Mouse (Mus musculus): Measurements from ENCODE around the gene Stk39. TPM values are rescaled to one million over a fixed set of nuclear protein-coding genes. Genes with fewer than 3 reads are reported as not detected.

The Stk39 gene
- polyA plus RNA-seq, 1 experiment from 2014 or later = 18.3 TPM

GRCm38 (mm10) chr2:68434576-68434975 lies 37.5 kb downstream of the Stk39 start:
- Histone ChIP-seq H3K4me2 (ENCODE audit: low read length) (no peak overlapping the region), H3K27ac (ENCODE audit: low read depth) (no peak overlapping the region), H3K27me3 (replicated peaks; ENCODE audit: control insufficient read depth, insufficient read depth, low read length) (no peaks in the 10 kb centered on the region), H3K4me1 (replicated peaks; ENCODE audit: control insufficient read depth, insufficient read depth, low read length) (peaks cover 9% of the 10 kb centered on the region), H3K9me3 (ENCODE audit: control insufficient read depth, low read length) (no peaks in the 10 kb centered on the region), H3K36me3 (ENCODE audit: control insufficient read depth, insufficient read depth, low read length) (no peaks in the 10 kb centered on the region), H3K9ac (ENCODE audit: low read length) (no peak overlapping the region), H3K4me3 (ENCODE audit: low read depth, low read length) (no peak overlapping the region)
- WGBS = 62% methylated on average over 5 of the region's 5 CpGs
- DNase-seq (ENCODE audit: low spot score) = no peak
- no peak for ATAC-seq (replicated peaks; ENCODE audit: low FRiP score, low TSS enrichment, low read depth)

- 76% methylated on average over 9 of the region's 9 CpGs for whole genome bisulfite sequencing
- no peak overlapping the region for H3K27ac ChIP-seq (ENCODE audit: low read depth)
- H3K9me3 ChIP-seq (ENCODE audit: control insufficient read depth, low read length) = no peaks in the 10 kb centered on the region
- DNase-seq (ENCODE audit: low spot score) = no peak
- H3K9ac ChIP-seq (ENCODE audit: low read length) = no peak overlapping the region
- H3K27me3 ChIP-seq (replicated peaks; ENCODE audit: control insufficient read depth, insufficient read depth, low read length) = no peaks in the 10 kb centered on the region
- no peak overlapping the region for H3K4me2 ChIP-seq (ENCODE audit: low read length)
- no peaks in the 10 kb centered on the region for H3K36me3 ChIP-seq (ENCODE audit: control insufficient read depth, insufficient read depth, low read length)
- peaks cover 14% of the 10 kb centered on the region for H3K4me1 ChIP-seq (replicated peaks; ENCODE audit: control insufficient read depth, insufficient read depth, low read length)
- no peak overlapping the region for H3K4me3 ChIP-seq (ENCODE audit: low read depth, low read length)
- no peak for ATAC-seq (replicated peaks; ENCODE audit: low FRiP score, low TSS enrichment, low read depth)
These were observed 38.2 kb downstream of the Stk39 start for GRCm38 (mm10) chr2:68433736-68434312.

DNA sequence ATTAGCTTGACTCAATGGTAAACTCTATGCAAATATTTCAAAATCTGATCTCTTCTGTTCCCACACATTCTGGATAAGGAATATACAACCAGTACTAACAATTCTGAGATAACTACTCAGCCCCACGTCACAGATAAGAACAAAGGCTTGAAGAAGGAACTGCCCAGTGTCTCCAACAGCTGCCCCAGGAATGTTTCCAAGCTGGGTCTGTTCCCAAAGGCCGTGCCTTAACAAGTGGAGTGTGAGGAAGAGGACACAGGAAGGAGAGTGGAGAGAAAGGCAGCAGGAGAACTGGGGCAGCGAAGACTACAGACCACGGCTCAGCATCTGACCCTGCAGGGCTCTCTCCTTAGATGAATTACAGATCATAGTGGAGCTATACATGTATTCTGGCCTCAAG lies 39.2 kb downstream of the Stk39 start:
- Histone ChIP-seq H3K9ac (ENCODE audit: low read length) (no peak overlapping the region), H3K4me1 (replicated peaks; ENCODE audit: control insufficient read depth, insufficient read depth, low read length) (peaks cover 21% of the 10 kb centered on the region), H3K4me3 (ENCODE audit: low read depth, low read length) (no peak overlapping the region), H3K9me3 (ENCODE audit: control insufficient read depth, low read length) (no peaks in the 10 kb centered on the region), H3K4me2 (ENCODE audit: low read length) (no peak overlapping the region), H3K27ac (ENCODE audit: low read depth) (no peak overlapping the region), H3K36me3 (ENCODE audit: control insufficient read depth, insufficient read depth, low read length) (no peaks in the 10 kb centered on the region), H3K27me3 (replicated peaks; ENCODE audit: control insufficient read depth, insufficient read depth, low read length) (no peaks in the 10 kb centered on the region)
- no peak for ATAC-seq (replicated peaks; ENCODE audit: low FRiP score, low TSS enrichment, low read depth)
- DNase-seq (ENCODE audit: low spot score) = no peak
- whole genome bisulfite sequencing = 61% methylated on average over 4 of the region's 4 CpGs

DNA sequence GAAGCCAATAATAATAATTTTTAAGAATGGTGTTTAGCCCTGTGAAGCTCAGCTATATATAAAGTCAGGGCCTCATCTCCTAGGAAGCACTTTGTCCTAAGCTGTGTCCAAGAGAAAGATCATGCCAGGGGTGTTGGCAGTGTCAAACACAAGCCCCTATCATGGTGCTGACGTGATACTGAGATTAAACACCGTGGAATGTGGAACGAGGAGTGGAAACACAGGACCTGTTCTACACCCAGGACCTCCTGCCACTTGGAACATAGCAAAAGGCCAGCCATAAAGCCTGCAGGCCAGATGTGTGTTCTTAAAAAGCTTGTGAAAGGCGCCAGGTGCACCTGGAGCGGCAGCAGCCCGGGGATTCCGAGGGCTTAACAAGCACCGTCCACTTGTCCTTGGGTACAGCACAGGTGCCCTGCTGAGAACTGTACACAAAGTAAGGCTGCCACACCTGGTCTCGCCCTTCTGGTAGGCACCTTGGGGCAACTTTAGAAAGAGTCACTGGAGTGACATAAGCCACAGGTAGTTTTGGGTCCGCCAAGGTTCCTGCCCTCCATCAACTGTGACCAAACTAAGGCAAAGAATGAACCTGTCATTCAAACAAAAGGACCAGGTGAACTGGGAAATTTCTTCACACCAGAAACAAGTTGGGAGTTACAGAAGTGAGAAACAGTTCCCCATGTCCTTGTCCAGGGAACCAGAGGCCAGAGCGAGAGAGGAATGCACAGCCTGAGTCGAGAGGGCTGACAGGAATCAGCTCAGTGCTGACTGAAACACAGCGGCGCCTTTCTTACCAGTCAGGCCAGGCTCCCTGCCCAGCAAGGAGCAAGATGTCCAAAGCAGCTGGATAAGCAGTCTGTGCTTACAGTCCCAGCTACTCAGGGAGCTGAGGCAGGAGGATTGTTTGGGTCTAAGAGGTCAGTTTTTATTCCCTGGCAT lies 40.8 kb downstream of the Stk39 start:
- H3K36me3 ChIP-seq (ENCODE audit: control insufficient read depth, insufficient read depth, low read length) = no peaks in the 10 kb centered on the region
- DNase-seq (ENCODE audit: low spot score) (no peak), ATAC-seq (replicated peaks; ENCODE audit: low FRiP score, low TSS enrichment, low read depth) (no peak)
- H3K27ac ChIP-seq (ENCODE audit: low read depth) = no peak overlapping the region
- H3K4me2 ChIP-seq (ENCODE audit: low read length) = no peak overlapping the region
- H3K9me3 ChIP-seq (ENCODE audit: control insufficient read depth, low read length) = no peaks in the 10 kb centered on the region
- H3K27me3 ChIP-seq (replicated peaks; ENCODE audit: control insufficient read depth, insufficient read depth, low read length) = no peaks in the 10 kb centered on the region
- H3K4me1 ChIP-seq (replicated peaks; ENCODE audit: control insufficient read depth, insufficient read depth, low read length) = peaks cover 19% of the 10 kb centered on the region
- H3K9ac ChIP-seq (ENCODE audit: low read length) = no peak overlapping the region
- WGBS = 82% methylated on average over 14 of the region's 14 CpGs
- no peak overlapping the region for H3K4me3 ChIP-seq (ENCODE audit: low read depth, low read length)

DNA sequence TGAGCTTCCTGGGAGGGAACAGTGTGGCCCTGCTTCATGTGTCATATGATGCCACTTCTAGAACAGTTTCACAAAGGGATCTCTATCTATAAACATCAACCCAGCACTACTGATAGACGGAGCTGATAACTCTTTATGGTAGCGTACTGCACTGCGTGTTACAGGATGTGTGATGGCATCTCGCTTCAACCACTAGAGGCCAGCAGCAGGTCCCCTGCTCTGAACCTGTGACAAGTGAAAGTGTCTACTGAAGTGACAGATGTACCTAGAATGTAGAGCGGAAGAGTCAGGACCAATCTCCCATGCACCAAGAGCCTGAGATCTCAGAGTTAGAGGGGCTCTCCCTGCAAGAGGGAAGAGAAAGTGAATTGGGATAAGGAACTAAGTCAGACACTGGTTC lies 41.6 kb downstream of the Stk39 start:
- DNase-seq (ENCODE audit: low spot score) (no peak), ATAC-seq (replicated peaks; ENCODE audit: low FRiP score, low TSS enrichment, low read depth) (no peak)
- H3K4me1 ChIP-seq (replicated peaks; ENCODE audit: control insufficient read depth, insufficient read depth, low read length) = peaks cover 11% of the 10 kb centered on the region
- 78% methylated on average over 5 of the region's 5 CpGs for WGBS
- H3K36me3 ChIP-seq (ENCODE audit: control insufficient read depth, insufficient read depth, low read length) = no peaks in the 10 kb centered on the region
- no peaks in the 10 kb centered on the region for H3K9me3 ChIP-seq (ENCODE audit: control insufficient read depth, low read length)
- no peak overlapping the region for H3K9ac ChIP-seq (ENCODE audit: low read length)
- H3K27me3 ChIP-seq (replicated peaks; ENCODE audit: control insufficient read depth, insufficient read depth, low read length) = no peaks in the 10 kb centered on the region
- no peak overlapping the region for H3K4me3 ChIP-seq (ENCODE audit: low read depth, low read length)
- H3K27ac ChIP-seq (ENCODE audit: low read depth) = no peak overlapping the region
- H3K4me2 ChIP-seq (ENCODE audit: low read length) = no peak overlapping the region

DNA sequence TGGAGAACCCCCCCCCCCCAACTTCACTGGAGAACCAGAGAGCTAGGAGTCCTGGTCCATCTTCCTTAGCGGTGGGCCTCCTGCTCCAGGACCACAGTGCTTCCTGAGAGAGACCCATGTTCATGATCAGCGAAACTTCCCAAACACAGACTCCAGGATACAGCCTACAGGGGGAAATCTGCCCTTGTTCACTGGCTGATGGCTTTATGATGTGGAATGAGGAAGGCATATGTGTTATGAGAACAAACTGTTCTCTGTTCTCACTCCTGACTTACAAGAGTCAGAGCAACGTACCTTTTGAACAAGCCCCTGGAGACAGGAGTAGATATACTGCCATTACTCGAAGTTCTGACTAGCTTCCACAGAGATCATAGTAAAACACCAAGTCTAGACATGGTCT lies 42.6 kb downstream of the Stk39 start:
- DNase-seq (ENCODE audit: low spot score) = no peak
- no peak overlapping the region for H3K4me3 ChIP-seq (ENCODE audit: low read depth, low read length)
- H3K9me3 ChIP-seq (ENCODE audit: control insufficient read depth, low read length) = no peaks in the 10 kb centered on the region
- H3K4me2 ChIP-seq (ENCODE audit: low read length) = no peak overlapping the region
- H3K4me1 ChIP-seq (replicated peaks; ENCODE audit: control insufficient read depth, insufficient read depth, low read length) = peaks cover 11% of the 10 kb centered on the region
- WGBS = 76% methylated on average over 4 of the region's 4 CpGs
- H3K27me3 ChIP-seq (replicated peaks; ENCODE audit: control insufficient read depth, insufficient read depth, low read length) = no peaks in the 10 kb centered on the region
- H3K9ac ChIP-seq (ENCODE audit: low read length) = no peak overlapping the region
- no peaks in the 10 kb centered on the region for H3K36me3 ChIP-seq (ENCODE audit: control insufficient read depth, insufficient read depth, low read length)
- ATAC-seq (replicated peaks; ENCODE audit: low FRiP score, low TSS enrichment, low read depth) = no peak
- H3K27ac ChIP-seq (ENCODE audit: low read depth) = no peak overlapping the region

DNA sequence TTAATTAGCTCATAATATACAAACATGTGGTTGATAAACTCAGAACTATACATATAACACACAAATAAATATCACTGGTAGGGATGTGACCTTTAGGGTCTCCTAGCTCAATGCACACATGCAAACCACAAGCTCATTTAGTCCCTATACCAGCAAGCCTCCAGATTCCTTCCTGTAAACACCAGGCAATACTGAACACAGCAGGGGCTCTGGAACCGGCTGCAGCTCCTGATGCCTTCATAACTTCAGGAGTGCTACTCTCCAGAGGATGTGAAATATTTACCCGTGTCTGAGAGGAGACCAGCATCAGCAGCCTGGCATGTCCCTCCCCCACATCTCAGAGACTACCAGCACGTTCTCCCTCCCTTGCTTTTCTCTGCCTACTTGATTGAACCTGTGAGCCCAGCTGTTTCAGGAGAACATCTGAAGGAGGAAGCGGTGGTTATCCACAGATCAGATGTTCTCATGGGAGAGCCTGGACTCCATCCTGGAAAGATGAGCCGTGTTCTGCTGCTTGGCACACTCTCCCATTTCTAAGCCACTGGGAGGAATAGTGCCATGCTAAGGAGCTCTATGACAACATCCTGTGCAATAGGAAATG lies 45.0 kb downstream of the Stk39 start:
- peaks cover 11% of the 10 kb centered on the region for H3K4me1 ChIP-seq (replicated peaks; ENCODE audit: control insufficient read depth, insufficient read depth, low read length)
- no peak overlapping the region for H3K27ac ChIP-seq (ENCODE audit: low read depth)
- no peak for DNase-seq (ENCODE audit: low spot score)
- H3K27me3 ChIP-seq (replicated peaks; ENCODE audit: control insufficient read depth, insufficient read depth, low read length) = no peaks in the 10 kb centered on the region
- 63% methylated on average over 5 of the region's 5 CpGs for WGBS
- H3K9me3 ChIP-seq (ENCODE audit: control insufficient read depth, low read length) = no peaks in the 10 kb centered on the region
- no peak overlapping the region for H3K4me3 ChIP-seq (ENCODE audit: low read depth, low read length)
- ATAC-seq (replicated peaks; ENCODE audit: low FRiP score, low TSS enrichment, low read depth) = no peak
- no peak overlapping the region for H3K9ac ChIP-seq (ENCODE audit: low read length)
- no peaks in the 10 kb centered on the region for H3K36me3 ChIP-seq (ENCODE audit: control insufficient read depth, insufficient read depth, low read length)
- no peak overlapping the region for H3K4me2 ChIP-seq (ENCODE audit: low read length)

DNA sequence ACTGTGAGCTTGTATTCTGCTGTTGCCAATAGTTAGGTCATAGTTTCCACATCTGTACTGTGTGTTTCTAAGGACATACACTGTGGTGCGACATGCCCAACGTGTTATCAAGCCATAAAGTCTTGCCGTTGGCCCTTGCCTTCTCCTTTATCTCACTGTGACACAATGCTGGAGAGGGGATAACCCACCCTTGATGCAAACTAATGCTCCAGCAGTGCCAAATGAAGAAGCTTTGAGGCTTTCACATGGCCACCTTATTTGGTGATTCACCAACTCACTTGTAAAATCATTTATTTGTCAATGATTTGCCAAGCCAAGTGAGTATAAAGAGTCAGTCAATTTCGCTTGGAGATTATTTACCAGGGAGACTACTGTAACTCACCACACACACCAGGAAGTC lies 46.0 kb downstream of the Stk39 start:
- no peak overlapping the region for H3K27ac ChIP-seq (ENCODE audit: low read depth)
- 77% methylated on average over 4 of the region's 4 CpGs for WGBS
- no peaks in the 10 kb centered on the region for H3K36me3 ChIP-seq (ENCODE audit: control insufficient read depth, insufficient read depth, low read length)
- ATAC-seq (replicated peaks; ENCODE audit: low FRiP score, low TSS enrichment, low read depth) (no peak), DNase-seq (ENCODE audit: low spot score) (no peak)
- H3K9me3 ChIP-seq (ENCODE audit: control insufficient read depth, low read length) = no peaks in the 10 kb centered on the region
- no peak overlapping the region for H3K9ac ChIP-seq (ENCODE audit: low read length)
- no peak overlapping the region for H3K4me2 ChIP-seq (ENCODE audit: low read length)
- H3K27me3 ChIP-seq (replicated peaks; ENCODE audit: control insufficient read depth, insufficient read depth, low read length) = no peaks in the 10 kb centered on the region
- H3K4me3 ChIP-seq (ENCODE audit: low read depth, low read length) = no peak overlapping the region
- peaks cover 16% of the 10 kb centered on the region for H3K4me1 ChIP-seq (replicated peaks; ENCODE audit: control insufficient read depth, insufficient read depth, low read length)

All from intestine, embryonic 14.5 days (tissue).